Mouse (Mus musculus) thymus, adult 18-20 months (tissue): ENCODE measurements around the gene Zfp62.

Source experiments
- DNase-seq, 2 experiments: peaks; one replicate each; pipeline ENCODE4 v3.0.0; 2022; ENCODE audit warnings: mixed read lengths in 2 of 2

Gene Zfp62

DNA sequence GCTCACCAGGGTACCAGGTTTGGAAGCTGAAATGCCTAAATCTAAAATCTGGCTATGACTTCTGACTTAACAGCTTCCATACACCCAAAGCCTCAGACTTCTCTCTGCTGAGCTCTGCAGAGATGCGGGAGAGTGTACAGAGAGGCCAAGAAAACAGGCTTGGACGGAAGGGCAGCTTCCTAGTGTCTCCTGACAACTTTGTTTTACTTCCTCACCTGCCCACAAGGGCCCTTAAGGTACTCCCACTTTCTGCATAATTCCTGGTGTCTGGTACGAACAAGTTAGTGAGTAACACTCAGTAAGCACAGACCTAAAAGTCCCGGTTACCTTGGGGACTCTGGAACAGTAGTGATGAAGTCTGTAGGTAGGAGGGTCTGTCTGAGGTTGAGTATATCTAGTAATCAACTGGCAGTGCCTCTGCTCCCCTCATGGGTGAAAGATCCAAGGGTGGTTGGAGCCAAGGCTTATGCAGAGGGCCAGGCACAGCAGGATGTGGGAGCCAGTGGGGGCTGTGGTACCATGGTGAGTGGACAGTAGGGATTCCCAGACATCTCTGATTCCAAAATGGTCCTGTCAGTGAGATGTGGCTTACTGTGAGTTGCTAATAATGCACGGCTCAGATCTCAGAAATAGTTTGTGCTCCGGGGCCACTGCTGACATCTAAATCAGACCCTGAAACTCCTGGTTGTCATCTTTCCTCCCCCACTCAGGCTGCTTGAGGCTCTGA is 46.0 kb downstream of the Zfp62 start:
- no peak for DNase-seq

DNA sequence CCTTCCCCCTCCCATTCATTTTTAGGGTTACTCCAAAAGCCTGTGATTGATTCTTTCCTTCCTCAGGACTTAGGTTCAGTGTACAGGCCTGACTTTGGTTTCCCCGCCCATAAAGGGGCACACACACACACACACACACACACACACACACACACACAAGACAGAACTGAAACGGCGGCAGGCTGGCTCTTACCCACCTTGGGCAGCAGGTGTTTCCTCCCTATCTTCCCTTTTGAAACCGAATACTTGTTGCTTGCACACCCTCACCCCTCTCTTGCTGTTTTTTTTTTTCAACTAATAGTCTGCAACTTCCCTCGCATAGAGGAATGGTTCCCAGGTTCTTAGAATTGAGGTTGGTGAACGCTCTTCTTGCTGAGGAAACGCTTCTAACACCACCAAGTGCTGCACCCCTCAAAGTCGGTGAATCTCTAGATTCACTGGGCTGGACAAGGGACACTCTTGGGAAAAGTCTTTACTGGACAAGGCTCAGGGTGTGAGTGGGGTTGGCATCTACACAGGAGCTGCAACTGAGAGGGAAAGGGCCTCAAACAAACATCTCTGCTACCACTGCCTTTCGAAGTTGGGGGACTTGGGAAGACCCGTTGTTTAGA is 46.8 kb downstream of the Zfp62 start:
- DNase-seq, result peak; percentile 62 to 81

DNA sequence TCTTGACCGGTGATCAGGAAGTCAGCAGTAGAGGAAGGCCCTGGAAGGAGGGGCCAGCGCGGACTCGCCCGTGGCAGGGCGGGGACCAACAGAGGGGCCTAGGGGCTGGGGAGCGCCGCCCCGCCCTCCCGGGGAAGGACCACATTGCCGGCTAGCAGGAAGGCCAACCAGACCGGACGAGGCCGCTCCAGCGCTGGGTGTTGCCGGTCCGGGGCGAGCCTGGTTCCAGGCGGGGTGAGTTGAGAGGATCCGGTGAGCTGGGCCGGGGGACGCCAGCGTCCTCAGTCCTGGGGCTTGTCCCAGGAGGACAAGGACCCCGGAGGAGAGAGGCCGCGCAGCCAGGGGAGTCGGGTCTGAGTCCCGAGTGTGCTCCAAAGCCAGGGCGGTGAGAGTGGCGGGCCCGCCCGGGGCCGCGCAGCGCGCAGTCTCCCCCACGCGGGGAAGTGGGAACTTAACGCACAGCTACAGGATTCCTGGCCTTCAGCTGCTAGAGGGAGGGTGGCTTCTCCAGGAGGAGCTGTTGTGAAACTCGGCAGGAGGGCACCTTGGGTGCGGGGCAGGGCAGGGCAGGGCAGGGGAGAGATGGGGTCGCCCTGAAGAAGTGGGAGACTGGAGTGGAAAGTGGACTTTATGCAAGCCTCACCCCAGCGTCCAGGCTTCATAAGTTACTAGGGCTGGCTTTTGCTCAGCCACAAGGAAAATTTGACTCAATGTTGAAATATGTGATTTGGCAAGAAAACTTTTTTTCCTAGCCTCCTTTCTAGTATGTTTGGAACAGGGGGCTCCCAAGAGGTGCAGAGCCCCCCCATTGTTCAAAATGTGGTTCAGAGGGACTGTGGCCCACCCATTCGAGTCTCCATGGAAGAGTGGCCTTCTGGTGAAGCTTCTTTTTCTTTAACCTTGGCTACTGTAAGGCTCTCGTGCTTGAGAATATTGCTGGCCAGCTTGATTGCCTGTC is 47.6 kb downstream of the Zfp62 start:
- peak; percentile 78 to 83 for DNase-seq

DNA sequence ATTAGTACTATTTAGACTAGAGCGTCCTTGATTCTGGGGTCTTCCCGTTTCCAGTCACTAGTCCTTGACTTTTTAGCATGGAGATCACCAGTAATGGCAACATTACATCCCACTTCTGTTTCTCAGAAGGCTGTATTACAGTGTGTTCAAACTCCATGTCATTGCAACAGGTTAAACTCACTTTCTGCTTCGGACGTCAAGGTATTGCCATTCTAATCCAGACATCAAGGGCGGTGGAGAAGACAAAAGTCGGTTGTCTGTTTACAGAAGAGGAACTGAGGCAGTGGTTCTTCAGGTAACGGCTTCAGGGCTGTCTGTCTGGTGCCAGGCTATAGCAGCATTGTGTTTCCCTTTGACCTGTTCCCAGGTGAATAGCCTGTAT is 48.3 kb downstream of the Zfp62 start:
- DNase-seq, result peak in 1 of 2 experiments; percentile 8

DNA sequence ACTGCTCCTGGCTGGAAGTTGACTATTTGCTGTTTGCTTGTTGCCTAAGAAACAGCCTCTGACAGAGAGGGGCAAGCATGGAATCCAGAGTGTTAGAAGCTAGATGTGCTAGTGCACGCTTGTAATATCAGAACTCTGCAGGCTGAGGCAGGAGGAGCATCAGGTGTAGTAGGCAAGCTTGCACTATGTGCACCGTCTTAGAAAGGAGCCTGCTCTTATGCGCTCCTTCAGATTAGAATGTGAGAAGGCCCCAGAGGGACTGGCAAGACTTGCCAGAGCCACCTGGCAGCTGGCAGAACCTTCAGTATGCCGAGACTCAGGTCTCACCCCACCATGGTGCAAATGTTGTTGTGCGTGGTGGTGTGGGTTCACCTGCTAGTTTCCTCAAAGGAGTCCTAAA is 49.0 kb downstream of the Zfp62 start:
- DNase-seq, result peak in 1 of 2 experiments; percentile 59

DNA sequence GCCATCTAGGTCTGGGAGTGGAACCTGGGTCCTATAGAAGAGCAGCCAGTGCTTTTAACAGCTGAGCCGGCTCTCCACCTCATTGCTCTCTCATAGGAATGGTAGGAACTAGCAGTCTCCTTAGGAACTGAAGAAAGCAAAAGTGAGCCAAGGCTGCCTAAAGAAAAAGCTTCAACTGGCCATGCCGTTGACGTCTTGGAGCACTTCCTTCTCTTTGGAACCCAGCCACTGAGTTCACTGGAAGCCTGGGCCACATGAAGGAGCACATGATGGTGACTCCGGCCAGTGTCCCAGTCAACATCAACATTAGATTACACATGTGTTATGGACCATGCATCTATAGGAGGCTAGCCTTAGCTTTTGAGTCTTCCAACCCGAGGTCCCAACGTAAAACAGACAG is 49.9 kb downstream of the Zfp62 start:
- peak in 1 of 2 experiments; percentile 3 for DNase-seq

DNA sequence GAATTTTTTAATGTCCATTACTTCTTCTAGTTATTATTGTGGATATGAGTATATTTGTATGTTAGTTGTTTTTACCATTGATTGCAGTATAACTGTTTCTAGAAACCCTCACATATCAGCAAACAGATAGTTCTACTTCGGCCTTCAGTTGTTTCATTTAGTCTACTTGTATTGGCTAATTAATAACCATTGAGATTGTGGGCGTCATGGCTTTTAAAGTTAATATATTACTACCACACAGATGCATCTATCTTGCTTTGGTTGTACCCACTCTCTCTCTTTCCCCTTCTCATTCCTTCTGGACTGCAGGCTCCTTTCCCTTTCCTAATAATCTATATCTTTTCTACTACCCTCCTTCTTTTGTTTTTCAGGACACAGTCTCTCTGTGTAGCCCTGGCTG is 56.2 kb downstream of the Zfp62 start:
- DNase-seq, result no peak

DNA sequence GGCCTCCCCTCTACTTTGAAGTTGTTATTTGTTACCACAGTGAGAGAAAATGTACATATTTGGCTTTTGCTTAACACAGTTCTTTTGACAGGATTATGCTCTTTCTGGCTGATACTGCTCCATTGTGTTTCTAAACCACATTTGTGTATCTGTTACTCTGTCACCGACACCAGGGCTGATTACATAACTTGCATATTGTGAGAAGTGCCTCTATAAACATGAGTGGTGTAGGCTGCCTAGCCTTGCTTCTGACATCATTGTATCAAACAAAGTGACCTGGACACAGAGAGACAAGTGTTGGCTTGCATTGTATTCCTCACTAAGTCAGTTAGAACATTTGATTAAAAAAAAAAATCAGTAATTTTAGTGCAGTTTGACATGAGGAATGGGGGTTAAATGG is 56.7 kb downstream of the Zfp62 start:
- peak in 1 of 2 experiments; percentile 2 for DNase-seq

DNA sequence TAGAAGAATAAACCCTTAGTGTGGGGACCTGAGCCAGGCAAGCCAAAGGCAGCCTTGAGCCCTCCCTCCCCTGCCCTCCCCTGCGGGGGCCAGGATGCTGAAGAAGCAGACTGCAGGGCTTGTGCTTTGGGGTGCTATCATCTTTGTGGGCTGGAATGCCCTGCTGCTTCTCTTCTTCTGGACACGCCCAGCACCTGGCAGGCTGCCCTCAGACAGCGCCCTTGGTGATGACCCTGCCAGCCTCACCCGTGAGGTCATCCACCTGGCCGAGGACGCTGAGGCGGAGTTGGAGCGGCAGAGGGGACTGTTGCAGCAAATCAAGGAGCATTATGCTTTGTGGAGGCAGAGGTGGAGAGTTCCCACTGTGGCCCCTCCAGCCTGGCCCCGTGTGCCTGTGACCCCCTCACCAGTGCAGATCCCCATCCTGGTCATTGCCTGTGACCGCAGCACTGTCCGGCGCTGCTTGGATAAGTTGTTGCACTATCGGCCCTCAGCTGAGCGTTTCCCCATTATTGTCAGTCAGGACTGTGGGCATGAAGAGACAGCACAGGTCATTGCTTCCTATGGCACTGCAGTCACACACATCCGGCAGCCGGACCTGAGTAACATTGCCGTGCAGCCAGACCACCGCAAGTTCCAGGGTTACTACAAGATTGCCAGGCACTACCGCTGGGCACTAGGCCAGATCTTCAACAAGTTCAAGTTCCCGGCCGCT is 57.7 kb downstream of the Zfp62 start:
- DNase-seq, result peak in 1 of 2 experiments; percentile 8

DNA sequence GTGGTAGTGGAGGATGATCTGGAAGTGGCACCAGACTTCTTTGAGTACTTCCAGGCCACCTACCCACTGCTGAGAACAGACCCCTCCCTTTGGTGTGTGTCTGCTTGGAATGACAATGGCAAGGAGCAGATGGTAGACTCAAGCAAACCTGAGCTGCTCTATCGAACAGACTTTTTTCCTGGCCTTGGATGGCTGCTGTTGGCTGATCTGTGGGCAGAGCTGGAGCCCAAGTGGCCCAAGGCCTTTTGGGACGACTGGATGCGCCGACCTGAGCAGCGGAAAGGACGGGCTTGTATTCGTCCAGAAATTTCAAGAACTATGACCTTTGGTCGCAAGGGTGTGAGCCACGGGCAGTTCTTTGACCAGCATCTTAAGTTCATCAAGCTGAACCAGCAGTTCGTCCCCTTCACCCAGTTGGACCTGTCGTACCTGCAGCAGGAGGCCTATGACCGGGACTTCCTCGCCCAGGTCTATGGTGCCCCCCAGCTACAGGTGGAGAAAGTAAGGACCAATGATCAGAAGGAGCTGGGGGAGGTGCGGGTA is 58.3 kb downstream of the Zfp62 start:
- DNase-seq, result peak in 1 of 2 experiments; percentile 2

DNA sequence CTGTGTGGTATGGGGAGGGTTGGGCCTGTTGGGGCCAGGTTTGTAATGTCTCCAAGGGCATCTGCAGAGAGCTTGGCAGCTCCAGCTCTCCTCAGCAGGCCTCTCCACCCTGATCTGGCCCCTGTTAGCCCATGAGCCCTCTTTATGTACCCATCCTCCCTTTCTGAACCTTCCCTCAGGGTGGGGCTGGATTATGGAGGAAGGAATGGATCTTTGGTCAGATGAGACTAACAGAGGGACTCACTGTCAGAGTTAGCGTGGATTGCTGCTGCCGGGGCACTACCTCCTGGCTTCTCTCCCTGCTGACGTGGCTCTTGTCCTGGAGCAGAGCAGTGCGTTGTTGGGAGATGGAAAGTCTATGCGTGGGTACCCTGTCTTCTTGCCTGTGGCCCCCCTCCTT is 59.2 kb downstream of the Zfp62 start:
- DNase-seq, result peak in 1 of 2 experiments; percentile 2

DNA sequence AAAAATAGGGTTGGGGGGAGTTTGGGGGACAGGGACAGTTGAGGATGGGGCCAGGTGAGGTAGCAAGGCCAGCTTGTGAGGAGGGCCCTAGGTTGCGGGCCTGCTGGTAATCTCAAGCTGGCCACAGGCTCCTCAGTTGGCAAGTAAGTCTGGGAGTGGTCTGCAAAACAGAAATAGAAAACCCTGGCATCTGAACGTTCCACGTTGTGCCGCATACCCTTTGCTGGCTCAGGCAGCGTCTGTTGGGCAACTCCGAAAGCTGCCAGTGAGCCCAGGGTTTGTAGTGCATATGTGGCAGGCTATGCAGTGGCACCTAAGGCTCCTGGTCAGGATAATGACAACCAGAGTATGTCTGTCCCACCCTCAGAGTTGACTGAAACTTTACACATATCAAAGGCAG is 60.1 kb downstream of the Zfp62 start:
- DNase-seq, result peak in 1 of 2 experiments; percentile 3

DNA sequence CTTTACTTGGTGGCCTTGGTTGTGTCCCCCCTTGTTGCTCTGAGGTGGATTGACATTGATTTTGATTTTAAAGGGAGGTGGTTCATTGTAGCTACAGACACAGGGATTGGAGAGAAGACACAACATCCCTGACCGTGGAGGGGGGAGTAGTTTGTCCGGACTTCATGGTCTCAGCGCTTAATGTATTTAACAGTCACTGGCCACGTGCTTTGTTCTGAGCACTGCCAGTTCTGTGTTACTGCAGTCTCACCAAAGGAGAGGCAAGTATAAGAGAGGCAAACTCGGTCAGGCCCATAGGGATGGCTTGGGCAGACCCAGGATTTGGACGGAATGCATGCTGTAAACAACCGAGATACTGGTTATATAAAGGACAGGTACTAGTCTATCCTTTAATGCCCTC is 61.0 kb downstream of the Zfp62 start:
- DNase-seq, result no peak

DNA sequence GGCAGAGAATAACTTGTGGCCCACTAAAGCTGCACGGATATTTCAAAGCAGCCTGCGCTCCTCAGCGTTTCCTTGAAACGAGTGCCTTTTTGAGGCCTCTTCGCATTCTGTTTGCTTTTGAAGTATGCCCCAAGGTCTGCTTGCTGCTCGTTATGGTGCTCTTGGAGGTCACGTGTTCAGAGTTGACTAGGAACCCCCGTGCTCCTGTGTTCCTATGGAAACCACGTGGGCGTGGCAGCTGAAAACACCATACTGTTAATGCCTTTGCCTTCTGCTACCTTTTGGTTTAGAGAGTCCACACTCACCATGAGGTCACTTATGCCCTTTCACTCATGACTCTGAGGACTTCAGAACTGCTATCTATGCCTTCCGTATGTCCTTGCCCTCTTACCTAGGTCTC is 61.5 kb downstream of the Zfp62 start:
- no peak for DNase-seq

DNA sequence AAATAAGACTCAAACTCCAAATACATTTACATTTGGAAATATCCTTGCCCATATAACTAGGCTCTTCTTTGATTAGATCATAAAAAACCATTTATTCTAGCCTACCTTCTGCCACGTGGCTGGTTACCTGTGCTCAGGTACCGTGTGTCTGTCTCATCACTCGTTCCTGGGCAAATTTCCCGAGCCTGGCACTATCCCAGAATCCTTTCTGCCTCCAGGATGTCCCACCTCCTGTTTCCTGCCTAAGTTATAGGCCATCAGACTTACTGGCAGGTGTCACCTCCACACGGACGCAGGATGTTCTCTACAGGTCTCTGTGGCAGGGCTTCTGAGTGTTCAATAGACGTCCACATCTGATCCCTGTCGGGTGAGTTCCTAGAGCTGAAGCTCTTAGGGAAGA is 62.0 kb downstream of the Zfp62 start:
- DNase-seq, result no peak

DNA sequence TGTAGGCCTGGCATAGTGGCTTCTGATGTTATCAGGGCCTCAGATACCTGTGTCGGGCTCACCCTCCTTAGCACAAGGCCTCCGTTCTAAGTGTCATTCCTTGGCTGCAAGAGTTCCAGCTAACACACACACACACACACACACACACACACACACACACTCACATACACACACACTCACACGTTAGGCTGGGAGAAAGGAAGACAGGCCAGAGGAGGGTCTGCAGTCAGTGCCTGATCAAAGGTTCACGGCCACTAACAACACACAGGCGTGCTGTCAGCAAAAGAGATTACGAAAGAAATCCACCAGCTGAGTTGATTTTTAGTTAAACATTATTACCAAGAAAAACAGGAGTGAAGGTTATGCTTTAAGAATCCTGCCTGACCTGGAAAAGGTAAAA is 63.6 kb downstream of the Zfp62 start:
- DNase-seq, result no peak

DNA sequence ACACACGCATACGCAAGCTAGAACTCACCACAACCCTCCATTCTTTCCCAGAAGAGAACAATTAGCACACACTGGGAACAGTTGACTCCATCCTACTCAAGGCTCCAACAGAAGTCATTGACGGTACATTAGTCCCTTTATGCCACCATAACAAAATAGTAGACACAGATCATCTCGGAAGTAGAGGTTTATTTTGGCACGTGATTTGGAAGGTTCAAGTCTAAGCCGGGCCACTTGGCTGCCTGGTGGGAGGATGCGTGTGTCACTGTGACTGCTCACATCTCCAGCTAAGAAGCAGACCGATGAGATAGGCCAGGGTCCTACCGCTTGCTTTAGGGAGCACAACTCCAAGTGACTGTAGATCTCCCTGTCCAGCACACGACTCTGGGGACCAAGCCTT is 64.2 kb downstream of the Zfp62 start:
- no peak for DNase-seq

DNA sequence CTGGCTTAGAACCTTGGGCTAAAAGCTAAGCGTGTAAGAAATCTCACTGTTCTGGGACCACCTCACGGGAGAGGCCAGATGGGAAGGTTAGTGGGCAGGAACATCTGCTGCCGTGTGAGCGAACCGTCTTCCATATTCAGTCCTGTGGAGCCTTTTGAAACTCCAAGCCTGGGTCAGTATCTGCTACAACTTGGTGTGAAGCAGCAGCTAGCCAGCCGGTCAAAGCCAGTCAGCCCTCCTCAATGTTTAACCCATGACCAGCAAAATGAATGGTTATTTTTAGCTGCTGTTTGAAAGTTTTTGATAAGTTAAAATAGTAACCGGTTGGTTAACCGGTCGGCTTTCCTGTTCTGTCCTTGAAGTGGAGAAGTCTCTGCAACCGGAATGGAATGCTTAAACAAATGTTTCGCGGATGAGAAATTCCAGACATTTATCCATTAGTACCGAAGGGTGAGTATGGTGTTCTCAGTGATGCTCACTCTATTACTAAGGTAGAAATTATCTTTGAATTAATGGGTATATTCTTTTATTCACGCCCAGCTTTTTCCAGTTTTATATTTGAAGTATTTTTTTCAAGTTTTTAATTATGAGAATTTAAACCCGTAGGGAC is 65.0 kb downstream of the Zfp62 start:
- DNase-seq, result no peak
